In genomic region chr19:46152127-46152803, GRCm38 (mm10) we compare ENCODE assay signal across 8 mouse cellular contexts. TPM values are rescaled to one million over a fixed set of nuclear protein-coding genes. Genes with fewer than 3 reads are reported as not detected.
DNase-seq lines count a peak whose midpoint lies in the region; ATAC-seq lines count a peak whose summit lies in the region.

Gbf1 (plus strand) TSS chr19:46152509.

- peaks cover 24% of the 10 kb centered on the region for H3K4me1 ChIP-seq in intestine, embryonic 14.5 days (replicated peaks; ENCODE audit: control insufficient read depth, insufficient read depth, low read length)

- peak; percentile 81 to 83 for DNase-seq in adrenal gland, adult 18-20 months (ENCODE audit: low spot score in 2 of 2)
- DNase-seq in embryo, embryonic 11 days, result peak; percentile 95
- peak; percentile 97 for DNase-seq in gastrocnemius, postnatal 25 days
- peak; percentile 93 for DNase-seq in intestine, embryonic 14.5 days (ENCODE audit: low spot score)
- DNase-seq in left cerebral cortex, postnatal 14 days (ENCODE audit: low spot score in 2 of 2), result peak; percentile 96 to 99
- peak; percentile 98 for DNase-seq in mesoderm, embryonic 11.5 days (ENCODE audit: low read depth, low spot score)
- DNase-seq in right cerebral cortex, postnatal 36 days (ENCODE audit: low spot score in 2 of 2), result peak; percentile 95 to 98
- DNase-seq in yolk sac, embryonic 10.5 days (ENCODE audit: low spot score), result peak; percentile 96

- no peak within 1 kb of the TSS for H3K27ac ChIP-seq in intestine, embryonic 14.5 days (ENCODE audit: low read depth)

- no peaks in the 10 kb centered on the region for H3K9me3 ChIP-seq in intestine, embryonic 14.5 days (ENCODE audit: control insufficient read depth, low read length)

- intact Hi-C loops in left cerebral cortex, postnatal 14 days (cut with DNase I), result no loop called here

- ATAC-seq in intestine, embryonic 14.5 days (replicated peaks; ENCODE audit: low FRiP score, low TSS enrichment, low read depth), result peak; percentile 96

- peak within 1 kb of the TSS; percentile 96 for H3K4me2 ChIP-seq in intestine, embryonic 14.5 days (ENCODE audit: low read length)

- peak within 1 kb of the TSS; percentile 96 for H3K4me3 ChIP-seq in intestine, embryonic 14.5 days (ENCODE audit: low read depth, low read length)

- peak within 1 kb of the TSS; percentile 59 for H3K9ac ChIP-seq in intestine, embryonic 14.5 days (ENCODE audit: low read length)

- no peaks in the 10 kb centered on the region for H3K36me3 ChIP-seq in intestine, embryonic 14.5 days (ENCODE audit: control insufficient read depth, insufficient read depth, low read length)

- H3K27me3 ChIP-seq in intestine, embryonic 14.5 days (replicated peaks; ENCODE audit: control insufficient read depth, insufficient read depth, low read length), result peaks cover 36% of the 10 kb centered on the region

- WGBS in intestine, embryonic 14.5 days, result under 1% methylated on average over 37 of the region's 37 CpGs

RNA-seq across cellular contexts. Expression of gene Gbf1, which starts in this region (rescaled TPM):
- total RNA-seq in adrenal gland, adult 18-20 months (2021), result 10 to 100 TPM; 67.8 to 82.5 TPM
- total RNA-seq in gastrocnemius, postnatal 25 days (2021), result 10 to 100 TPM; 47.4 to 48.3 TPM
- 41.6 and 42.7 TPM in 2 replicates for polyA plus RNA-seq in intestine, embryonic 14.5 days (2014; fragmentation: Nextera tagmentation; extraction: Ambion mirVana)
- 100 to 1,000 TPM in 1 of 2 experiments, 10 to 100 TPM in 1; 90.3 to 100 TPM for total RNA-seq in left cerebral cortex, postnatal 14 days (2021)
